Mouse (Mus musculus): ENCODE measurements around the gene Baz1a.
A peak's percentile ranks its signal among the peaks of the same experiment; 100 is the strongest.
"Not testable (repeated sequence)": the region's sequence is repeated elsewhere in the genome, so short reads cannot be mapped to it uniquely, and the experiment has no call there.

Baz1a gene

DNA sequence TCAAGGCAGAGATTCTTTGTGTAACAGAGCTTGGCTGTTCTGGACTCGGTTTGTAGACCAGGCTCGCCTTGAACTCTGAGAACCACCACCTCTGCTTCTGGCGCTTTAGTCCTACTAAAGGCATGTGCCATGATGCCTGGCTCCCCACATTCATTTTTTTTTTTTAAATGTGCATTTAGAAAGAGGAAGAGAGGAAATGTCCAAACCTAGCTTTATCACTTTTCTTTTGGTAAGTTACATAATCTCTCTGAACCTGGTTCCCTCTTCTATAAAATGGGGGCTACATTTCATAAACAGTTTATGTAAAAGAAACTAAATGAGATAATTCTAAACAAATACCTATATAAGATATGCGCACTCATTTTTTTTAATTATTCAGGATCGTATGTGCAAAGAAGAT, 33.2 kb downstream of the Baz1a start:
- DNase-seq (ENCODE audit: low read depth) = no peak

DNA sequence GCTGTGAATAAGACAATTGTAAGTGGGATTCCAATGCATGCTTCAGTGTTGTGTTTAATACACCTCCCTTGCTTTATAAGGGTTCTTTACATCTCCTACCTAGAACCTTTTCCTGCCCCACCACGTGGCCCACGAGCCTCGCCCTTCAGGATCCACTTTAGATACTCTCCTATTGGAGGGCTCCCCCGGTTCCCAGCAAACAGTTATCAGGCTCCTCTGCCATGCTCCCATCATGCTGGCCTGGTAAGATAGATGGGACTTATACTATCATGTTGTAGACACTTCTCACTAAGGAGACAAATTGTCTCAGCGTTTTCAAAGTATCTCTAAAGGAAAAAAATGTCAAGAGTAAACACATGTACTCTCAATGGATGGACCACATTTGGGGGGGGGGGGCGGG, 33.6 kb downstream of the Baz1a start:
- DNase-seq (ENCODE audit: low read depth) = no peak

GRCm38 (mm10) chr12:54969033-54969432, 45.1 kb downstream of the Baz1a start:
- no peak for DNase-seq (ENCODE audit: low read depth)

DNA sequence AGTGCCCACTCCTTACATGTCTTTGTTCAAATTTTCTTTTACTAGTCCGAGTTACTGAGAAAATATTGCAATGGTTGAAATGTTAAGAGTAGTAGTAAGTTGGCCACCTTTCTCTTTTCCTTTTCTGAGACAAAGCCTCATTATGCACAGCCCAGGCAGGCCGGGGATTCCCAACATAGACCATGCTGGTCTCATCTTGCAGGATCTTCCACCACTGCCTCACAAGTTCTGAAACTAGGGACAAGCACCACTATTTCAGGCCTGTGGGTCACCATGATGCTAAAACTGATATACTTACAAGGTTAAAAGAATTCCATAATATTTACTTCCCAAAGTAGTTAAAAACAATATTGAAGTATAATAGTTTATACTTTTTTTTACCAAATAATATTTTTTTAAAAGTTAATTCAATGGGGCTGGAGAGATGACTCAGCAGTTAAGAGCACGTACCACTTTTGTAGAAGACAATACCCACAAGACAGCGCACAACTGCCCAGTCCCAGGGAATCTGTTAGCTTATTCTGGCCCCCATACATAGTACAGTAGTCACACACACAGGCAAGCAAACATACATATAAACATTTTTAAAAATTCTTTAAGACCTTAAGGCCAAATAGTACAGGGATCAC, 48.5 kb downstream of the Baz1a start:
- no peak for DNase-seq (ENCODE audit: low read depth)

DNA sequence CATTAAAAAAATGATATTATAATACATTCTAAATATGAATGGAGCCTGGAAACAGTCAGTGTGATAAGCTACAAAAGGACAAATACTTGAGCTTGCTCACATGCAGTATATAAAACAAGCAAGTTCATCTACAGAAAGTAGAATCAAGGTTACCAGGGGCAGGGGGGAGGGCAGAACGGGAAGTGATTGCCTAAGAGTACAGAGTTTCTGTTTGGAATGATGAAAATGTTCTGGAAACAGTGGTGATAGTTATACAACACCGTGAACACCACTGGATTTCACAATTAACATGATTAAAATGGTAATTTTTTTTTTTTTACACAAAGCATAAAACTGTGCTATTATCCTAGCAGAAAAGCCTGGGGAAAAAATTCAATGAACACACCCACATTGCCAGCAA, 54.6 kb downstream of the Baz1a start:
- DNase-seq (ENCODE audit: low read depth) = no peak

- DNase-seq (ENCODE audit: low read depth) = no peak
These were observed 57.2 kb downstream of the Baz1a start for GRCm38 (mm10) chr12:54956974-54957373.

- DNase-seq (ENCODE audit: low read depth) = no peak
These were observed 57.7 kb downstream of the Baz1a start for GRCm38 (mm10) chr12:54956457-54956856.

DNA sequence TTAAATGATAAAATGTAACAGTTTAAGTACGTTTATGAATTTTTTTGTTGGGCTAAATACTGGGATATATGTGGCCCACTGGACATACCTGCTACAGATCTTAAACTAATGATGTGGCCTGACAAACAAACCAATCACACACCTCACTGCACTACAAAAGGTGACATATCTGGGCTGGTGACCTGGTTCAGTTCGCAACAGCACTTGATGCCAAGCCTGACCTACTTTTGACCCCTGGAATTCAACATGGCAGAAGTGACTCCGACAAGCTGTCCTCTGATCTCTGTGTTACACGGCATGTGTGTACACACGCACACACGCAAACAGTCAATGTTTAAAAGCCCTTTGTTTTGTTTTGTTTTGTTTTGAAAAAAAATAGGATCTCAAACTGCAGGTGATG, 68.0 kb downstream of the Baz1a start:
- DNase-seq (ENCODE audit: low read depth) = no peak

DNA sequence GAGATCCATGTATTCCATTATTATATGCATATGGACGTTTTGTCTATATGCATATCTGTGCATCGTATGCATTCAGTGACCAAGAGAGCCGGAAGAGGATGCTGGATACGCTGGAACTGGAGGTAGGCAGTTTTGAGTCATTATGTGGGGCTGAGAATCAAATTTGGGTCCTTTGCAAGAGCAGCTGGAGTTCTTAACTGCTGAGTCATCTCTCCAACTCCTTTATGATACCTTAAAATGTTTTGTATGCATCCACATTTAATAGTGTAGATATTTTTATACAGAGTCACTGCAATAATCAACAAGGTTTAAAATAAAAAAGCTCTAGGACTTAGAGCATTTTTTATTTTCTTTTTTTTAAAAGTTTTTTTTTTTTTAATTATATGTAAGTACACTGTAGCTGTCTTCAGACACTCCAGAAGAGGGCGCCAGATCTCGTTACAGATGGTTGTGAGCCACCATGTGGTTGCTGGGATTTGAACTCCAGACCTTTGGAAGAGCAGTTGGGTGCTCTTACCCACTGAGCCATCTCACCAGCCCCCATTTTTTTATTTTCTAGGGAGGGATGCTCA, 71.5 kb downstream of the Baz1a start:
- DNase-seq (ENCODE audit: low read depth) = not testable (repeated sequence)

GRCm38 (mm10) chr12:54937581-54938343, 76.4 kb downstream of the Baz1a start:
- not testable (repeated sequence) for DNase-seq (ENCODE audit: low read depth)

DNA sequence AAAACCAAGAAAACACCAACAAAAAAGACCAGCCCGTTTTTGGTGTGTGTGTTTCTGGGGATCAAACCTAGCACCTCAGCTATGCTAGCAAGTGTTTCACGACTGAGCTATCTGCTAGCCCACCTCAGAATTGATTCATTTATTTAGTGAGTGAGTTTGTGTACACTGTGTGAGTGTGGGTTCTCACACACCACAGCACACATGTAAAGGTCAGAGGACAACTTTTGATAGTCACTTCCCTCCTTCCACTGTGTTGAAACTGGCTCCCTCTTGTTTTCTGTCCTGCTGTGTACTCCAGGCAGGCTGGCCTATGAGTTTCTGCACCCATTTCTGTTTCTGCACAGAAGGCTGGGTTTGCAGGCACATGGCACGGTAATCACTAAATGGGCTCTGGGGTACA, 103.8 kb downstream of the Baz1a start:
- no peak for DNase-seq (ENCODE audit: low read depth)

- not testable (repeated sequence) for DNase-seq (ENCODE audit: low read depth)
These were observed 121.6 kb downstream of the Baz1a start for GRCm38 (mm10) chr12:54892559-54892958.

DNA sequence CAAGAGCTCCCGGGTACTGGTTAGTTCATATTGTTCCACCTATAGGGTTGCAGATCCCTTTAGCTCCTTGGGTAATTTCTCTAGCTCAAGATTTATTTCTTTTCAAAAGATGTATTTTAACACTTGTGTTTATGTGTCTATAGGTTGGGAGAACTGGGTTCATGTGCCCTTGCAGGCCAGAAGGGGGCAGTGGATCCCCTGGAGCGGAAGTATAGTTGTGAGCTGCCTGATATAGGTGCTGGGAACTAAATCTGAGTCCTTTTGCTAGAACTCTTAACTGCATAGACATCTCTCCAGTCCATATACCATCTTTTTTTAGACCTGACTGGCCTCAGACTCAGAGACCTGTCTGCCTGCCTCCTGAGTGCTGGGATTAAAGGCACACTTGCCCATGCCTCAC, 123.7 kb downstream of the Baz1a start:
- no peak for DNase-seq (ENCODE audit: low read depth)

- no peak for DNase-seq (ENCODE audit: low read depth)
These were observed 126.5 kb downstream of the Baz1a start for GRCm38 (mm10) chr12:54887580-54888127.

- DNase-seq (ENCODE audit: low read depth) = peak; percentile 86
These were observed 134.5 kb downstream of the Baz1a start for GRCm38 (mm10) chr12:54879630-54880029.

- no peak for DNase-seq (ENCODE audit: low read depth)
These were observed 134.9 kb downstream of the Baz1a start for GRCm38 (mm10) chr12:54879211-54879610.

DNA sequence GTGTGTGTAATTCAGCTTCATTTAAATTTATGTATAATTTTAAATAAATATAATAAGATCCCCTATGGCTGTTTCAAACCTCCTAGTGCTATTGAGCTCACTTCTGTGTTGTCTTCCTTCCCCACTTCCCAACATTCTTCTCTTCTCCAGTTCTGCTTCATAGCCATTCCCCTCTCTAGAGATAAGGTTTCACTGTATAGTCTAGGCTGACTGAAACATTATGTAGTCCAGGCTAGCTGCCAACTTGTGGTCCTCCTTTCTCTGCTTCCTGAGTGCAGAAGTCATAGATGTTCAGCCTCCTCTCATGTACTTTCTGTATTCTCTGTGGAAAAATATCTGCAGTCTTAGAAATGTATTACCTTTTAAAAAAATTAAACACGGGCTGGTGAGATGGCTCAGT, 136.3 kb downstream of the Baz1a start:
- DNase-seq (ENCODE audit: low read depth) = no peak

- DNase-seq (ENCODE audit: low read depth) = no peak
These were observed 137.3 kb downstream of the Baz1a start for GRCm38 (mm10) chr12:54876879-54877278.

DNA sequence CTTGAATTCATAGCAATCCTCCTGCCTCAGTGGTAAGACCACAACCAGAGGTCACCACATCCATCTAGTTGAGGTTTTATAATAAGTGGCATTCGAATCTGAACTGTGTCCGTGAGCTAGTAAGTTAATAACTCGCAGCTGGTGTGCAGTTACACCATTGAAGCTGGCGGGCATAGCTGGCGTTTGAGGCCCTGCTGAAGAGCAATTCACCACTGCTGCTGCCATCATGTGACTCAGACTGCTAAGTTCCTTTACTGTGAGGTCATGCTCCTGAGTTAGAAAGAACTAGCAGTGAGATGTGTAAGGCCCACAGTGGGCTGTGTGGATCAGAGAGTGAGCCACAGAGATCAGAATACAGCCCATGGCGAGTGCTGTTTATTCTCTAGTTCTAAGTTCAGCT, 139.4 kb downstream of the Baz1a start:
- no peak for DNase-seq (ENCODE audit: low read depth)

DNA sequence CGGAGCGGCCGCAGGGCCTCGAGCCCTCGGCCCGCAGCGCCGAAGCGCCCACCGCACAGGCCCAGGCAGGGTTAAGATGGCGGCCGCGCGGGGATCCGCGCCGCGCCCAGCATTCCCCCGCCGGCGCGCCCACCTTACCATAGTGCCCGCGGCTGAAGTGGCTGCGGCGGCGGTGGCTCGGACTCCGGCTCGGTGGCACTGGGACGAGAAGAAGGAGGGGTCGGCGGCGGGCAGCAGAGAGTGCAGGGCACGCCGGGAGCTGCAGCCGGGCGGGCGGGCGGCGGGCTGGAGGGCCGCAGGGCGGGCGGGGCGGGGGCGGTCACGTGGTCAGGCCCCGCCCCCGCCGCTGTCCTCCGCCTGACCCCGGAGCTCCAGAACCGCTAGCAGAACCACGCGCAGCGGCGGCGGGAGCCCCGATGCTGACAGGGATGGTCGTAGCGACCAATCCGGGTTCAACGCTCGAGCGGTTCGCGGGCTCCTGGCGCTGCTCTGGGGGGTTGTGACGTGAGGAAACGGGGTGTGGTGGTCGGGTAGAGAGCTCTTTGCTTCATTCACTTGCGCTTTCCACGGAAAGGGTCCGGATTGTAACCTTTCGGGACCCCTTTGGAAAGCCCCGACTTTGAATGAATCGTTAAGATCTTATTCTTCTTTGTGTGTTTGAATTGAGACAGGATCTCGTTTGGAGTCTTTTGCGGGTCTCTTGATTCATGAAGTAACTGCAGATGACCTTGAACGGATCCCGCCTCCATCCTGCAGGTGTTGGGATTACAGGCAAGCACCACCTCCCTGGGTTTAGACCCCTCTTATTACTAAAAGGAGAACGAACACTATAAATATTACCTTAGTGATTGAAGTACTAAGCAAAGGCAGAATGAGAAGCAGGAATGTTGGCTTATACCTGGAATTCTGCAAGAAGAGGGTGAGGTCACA, 151.3 kb downstream of the Baz1a start, which contains the start of gene Cfl2:
TSS of gene Cfl2 (minus strand) at position 272 of the 930 bp plus-strand sequence.
- DNase-seq (ENCODE audit: low read depth) = peak; percentile 73

DNA sequence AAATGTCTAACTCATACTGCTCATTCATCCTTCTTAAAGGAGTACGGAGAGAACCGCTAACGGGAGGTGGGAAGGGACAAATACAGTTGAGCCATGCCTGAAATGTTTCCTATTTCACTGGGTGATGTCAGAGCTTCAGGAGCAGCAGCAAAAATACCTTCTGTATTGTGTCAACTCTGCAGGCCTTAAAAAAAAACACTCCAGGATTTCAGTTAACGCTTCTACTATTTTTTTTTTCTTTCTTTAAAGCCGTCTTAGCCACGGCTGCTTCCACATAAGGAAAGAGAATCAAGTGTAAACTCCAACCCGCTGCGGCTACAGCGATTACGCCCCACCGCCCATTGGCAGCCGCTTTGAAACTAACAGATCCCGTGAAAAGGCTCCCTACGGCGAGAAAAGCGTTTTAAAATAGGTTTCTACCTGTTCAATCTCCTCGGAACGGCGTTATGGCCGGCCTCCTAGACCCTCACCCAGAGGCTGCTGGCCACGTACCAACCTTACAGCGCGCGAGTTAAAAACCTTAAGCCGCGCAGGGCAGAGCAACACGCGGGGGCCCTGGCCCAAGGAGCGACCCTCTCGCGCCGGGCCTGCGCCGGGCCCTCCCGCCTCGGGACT, 152.1 kb downstream of the Baz1a start:
- no peak for DNase-seq (ENCODE audit: low read depth)
